Mouse (Mus musculus): ENCODE data around the gene Med9.
A peak's percentile ranks its signal among the peaks of the same experiment; 100 is the strongest.

Med9 gene

DNA sequence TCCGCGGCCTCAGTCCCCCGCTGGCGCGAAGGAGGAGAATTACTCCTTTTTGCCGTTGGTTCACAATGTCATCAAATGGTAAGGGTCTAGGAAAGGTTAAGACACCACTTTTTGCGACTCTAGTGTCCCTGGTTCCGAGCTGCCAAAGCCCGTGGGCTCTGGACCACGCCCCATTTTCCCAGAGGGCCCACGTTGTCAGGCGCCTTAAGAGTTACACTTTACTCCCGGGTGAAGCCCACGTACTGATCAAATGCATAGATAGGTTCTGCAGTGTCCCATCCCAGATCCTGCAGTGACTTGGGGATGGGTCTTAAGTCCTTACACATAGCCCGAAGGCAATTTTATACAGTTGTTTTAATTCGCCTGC, 378 bp downstream of the Med9 start:
- DNase-seq (ENCODE audit: low spot score in 2 of 2) = no peak

DNA sequence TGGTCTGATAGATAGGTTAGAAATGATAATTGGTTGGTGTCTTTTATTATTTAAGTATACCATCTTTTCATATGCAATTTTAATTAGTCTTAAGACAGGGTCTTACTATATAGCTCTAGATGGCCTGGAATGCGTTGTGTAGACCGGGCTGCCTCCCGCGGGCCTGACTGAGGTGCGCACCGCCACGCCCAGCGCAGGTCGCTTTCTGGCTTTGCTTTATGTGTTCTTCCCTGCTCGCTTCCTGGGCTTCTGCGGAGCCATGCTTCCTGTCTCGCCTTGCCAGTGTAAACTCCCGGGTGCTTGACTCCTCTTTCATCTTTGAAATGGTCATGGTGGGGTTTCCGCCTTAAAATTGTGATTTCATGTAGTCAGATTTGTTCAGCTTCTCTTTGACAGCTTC, 4.9 kb downstream of the Med9 start:
- no peak for DNase-seq (ENCODE audit: low spot score in 2 of 2)

DNA sequence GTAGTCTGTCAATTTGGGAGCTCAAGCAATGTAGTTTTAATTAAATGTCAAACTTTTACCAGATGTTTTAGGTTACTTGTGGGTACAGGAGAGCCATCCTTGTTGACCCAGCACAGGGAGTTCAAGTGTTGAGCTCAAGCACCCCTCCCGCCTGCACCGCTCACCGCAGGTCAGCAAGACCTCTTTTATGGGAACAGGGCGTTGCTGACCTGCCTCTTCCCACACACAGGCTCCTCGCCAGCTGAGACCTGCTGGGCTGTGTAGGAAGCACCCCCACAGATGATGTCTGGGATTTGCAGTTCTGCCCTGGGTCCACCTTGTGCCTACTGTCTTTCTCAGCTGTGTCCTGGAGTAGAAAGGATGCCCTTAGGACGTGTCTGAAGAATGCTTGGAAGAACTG, 8.7 kb downstream of the Med9 start:
- DNase-seq (ENCODE audit: low spot score in 2 of 2) = no peak

DNA sequence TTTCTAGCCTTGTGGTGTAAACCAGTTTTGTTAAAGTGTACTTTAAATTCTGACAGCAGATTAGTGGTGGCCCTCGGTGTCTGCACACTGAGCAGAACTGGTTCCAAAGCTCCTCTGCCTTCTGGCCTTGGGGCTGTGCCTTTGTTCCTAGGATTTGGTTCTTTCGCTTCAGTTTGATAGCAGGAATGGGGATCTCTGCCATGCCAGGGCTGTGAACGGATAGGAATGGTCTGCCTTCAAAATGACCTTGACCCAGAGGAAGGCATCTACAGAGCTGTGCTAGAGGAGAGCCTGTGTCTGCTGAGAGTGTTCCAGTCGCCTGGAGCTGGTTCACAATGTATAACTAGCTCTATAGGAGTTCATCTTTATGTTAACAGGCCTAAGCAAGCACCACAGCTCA, 11.4 kb downstream of the Med9 start:
- no peak for DNase-seq (ENCODE audit: low spot score in 2 of 2)

DNA sequence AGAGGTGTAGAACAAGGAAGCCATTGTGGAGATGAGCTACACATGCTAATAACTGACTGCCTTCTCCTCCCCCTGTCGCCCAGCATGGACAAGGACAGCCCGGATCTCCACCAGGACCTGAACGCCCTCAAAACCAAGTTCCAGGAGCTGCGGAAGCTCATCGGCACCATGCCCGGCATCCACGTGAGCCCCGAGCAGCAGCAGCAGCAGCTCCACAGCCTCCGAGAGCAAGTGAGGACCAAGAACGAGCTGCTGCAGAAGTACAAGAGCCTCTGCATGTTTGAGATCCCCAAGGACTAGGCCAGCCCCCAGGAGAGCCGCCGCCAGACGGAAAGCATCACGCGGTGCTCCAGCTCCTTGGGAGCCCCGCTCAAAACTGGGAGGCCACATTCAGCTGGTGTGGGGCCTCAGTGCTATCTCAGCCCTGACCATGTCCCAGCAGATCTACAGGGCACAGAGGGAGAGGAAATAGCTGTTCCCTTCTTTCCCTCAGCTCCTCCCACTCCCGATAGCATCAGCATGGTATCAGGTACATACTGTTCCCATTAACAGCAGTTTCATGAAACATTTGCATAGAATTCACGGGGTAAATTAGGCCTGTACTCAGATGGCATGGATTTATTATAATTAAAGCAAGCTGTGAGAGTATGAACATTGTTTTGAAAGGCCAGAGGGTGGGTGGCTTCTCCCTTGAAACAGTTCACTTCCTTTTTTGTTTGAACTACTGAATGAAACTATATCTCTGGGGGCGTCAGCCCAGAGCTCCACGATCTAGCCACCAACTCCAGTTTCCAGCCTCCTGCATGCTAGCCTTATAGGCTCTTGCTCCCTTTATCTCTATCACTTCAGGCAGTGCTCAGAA, 12.7 kb downstream of the Med9 start:
- no peak for DNase-seq (ENCODE audit: low spot score in 2 of 2)

DNA sequence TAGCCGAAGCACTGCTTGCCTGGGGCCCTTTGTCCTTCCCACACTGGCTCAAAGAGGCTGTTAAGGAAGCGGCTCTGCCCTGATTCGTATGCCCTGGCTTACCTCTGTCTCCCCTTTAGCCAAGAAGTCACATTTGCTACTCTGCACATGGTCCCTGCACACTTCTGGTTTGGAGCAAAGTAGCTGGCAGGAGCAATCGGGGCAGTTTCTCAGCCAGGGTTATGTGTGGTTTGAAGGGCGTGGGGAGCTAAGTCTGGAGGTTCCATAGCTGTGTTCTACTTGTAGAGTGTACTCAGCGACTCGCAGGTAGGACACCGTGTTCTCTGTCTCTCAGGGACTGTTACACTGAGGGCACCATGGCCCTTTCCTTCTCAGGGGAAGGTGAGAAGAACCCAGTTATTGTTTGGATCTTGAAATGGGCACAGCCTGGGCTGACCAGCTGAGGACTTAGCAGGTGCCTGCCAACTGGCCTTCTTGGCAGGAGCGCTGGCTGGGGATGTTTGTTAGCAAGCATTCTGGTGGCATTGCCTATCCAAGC, 13.4 kb downstream of the Med9 start:
- DNase-seq (ENCODE audit: low spot score in 2 of 2) = no peak

DNA sequence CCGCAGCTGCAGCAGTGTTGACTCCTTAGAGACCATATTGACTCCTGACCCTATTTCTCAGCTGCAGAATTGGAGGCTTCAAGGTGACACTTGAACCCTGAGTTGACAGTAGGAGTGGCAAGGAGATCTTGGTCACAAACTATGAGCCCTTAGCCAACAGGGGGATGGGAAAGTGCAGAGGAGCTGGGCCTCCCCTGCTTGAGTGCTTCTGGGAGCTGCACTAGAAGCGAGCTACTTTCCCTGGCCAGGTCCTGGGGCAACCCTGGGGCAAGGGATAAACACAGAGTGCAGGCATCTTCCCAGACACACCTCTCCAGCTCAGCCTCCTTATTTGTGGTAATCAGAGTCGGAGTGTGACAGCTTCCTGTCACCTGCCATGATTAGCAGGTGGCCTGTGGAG, 14.6 kb downstream of the Med9 start:
- DNase-seq (ENCODE audit: low spot score in 2 of 2) = no peak

DNA sequence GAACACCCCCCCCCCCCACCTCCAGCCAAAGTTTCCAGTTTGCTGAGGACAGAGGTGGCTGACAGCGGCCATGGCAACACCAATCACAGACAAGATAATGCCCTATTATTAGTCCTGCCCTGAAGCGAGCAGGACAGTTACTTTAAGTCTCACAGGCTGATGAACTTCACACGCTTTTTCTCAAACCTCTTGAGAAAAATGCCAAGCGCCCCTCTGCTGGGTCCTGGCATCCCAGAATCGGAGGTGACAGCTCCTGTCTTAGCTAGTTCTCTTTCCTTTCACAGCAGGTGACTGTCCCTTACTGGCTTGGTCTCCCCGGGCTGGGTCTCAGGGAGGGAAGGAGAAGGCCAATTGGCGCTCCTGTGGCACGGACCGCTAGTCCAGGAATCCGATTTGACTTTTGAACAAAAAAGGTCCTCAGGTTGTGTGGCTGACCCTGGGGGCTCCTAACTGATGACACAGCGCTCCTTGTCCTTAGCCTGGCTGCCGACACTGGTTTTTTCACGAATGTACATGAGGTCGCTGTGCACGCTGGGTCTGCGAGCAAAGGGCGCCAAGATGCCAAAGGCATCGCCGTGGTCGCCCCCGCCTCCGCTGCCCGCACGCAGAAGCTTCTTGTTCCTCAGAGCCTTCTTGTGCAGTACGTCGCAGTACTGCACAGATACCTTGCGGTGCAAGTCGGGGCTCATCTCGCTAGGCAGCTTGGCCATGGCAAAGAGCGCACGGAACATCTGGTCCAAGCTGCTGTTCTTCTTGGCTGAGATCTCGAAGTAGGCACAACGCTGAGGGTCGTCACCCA, 15.6 kb downstream of the Med9 start:
- no peak for DNase-seq (ENCODE audit: low spot score in 2 of 2)

DNA sequence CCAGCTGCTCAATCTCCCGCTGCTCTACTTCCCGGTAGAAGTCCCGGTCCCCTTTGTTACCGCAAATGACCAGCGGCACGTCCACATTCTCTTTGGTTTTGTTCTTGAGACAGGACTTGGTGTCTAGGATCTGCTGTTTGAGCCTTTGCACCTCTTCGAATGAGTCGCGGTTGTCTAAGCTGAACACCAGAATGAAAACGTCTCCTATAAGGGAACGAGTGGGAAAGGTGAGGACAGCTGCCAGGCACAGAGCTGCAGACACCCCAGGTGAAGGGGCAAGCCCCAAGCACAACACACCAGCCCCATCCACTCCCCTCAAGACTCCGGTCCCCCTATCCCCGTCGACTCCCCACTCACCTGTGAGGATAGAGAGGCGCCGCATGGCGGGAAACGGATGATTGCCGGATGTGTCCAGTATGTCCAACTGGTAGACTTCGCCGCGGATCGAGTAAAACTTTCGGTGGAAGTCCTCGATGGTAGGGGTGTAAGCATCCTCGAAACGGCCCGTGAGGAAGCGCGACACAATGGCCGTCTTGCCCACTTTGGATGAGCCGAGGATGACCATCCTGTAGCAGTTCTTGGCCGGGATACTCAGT, 16.3 kb downstream of the Med9 start:
- DNase-seq (ENCODE audit: low spot score in 2 of 2) = no peak

DNA sequence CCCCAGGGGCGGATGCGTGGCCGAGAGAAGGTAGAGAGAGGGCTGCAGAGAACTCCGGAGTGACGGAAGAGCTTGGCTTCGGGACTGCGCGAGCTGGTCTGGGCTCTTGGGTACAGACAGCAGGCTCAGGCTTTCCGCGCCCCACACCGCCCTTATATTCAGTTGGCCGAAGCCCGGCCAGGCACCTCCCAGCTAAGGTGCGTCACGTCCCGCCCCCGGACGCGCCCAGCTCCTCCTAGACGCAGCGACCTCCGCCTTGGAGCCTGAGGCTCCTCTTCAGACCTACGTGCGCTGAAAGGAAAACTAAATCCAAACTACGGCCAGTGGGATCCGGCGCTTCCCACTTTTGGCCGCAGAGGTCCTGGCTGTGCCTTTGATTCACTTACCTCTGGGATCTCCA, 16.8 kb downstream of the Med9 start, which contains the start of gene Rasd1:
Gene Rasd1 (minus strand): TSS at position 127 of the 400 bp plus-strand sequence.
- peak in 1 of 2 experiments; percentile 58 for DNase-seq (ENCODE audit: low spot score in 2 of 2)

DNA sequence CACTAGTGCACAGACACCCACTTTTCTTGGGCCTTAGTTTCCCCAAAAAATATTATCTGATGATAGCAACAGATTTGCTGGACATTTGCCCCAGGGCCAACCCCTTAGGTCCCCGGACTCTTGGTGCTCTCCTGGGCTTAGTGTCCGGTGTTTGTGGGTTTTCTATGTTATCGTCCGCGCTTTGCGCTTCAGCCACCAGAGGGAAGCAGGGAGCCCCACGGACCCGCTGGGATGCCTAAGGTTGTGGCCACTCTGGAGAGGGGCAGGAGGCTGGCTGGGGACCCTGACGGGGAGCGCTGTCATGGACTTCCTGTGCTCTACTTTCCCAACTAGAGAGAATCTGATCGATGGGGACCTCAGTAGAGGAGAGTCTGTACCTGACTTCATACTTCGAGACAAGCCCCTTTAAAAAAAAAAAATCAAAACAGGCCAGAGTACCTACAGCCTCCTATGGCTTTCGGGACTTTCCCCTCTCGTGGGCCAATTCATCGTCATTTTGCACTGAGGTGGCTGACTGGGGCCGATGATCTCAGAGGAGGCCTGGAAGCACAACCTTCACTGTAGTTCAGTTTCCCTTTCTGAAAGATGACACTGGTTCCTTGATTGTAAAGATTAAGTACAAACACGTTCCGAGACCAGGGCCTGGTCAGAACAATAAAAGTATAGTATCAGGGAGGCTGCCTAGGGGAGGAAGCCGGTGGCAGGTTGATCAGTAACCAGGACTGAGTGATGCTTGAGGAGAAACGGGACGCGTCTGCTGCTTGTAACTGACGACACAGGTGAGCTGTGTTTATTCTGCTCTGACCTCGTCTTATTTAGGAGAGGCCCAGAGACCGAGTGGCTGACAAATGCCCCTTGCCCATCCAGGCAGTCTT, 17.5 kb downstream of the Med9 start:
- DNase-seq (ENCODE audit: low spot score in 2 of 2) = peak; percentile 76 to 77

DNA sequence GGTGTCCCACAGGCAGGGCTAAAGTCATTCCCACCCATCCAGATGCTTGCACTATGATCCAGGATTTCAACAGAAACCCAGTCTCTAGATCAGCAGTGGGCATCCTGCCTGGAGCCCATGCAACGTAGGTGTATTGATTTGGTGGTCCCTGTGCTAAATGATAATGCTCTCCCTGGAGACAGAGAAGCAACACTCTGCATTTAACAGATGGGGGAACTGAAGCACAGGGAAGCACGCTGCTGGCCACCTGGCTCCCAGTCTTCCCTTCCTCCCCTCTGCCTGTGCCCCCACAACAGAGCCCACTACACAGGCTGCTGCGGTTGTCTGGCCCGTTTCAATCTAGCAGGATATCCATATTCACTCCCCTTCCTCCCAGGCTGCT, 18.1 kb downstream of the Med9 start:
- no peak for DNase-seq (ENCODE audit: low spot score in 2 of 2)

DNA sequence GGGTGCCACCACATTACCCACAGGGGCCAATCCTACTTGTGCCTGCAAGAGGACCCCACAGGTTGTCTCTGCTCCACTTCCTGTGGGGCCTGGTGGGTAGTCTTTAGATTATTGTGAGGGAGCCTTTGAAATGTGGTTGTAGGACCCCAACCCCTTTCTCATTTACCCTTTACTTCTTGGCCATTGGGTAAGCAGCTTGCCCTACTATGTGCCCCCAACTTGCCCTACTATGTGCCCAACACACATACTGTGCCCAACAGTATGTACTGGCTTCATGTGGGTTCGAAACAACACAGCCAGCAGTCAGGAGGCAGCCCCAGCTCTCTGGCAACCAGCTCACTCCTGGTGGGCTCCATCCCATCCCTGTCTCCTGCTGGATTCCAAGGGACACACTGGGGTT, 19.8 kb downstream of the Med9 start:
- DNase-seq (ENCODE audit: low spot score in 2 of 2) = no peak

DNA sequence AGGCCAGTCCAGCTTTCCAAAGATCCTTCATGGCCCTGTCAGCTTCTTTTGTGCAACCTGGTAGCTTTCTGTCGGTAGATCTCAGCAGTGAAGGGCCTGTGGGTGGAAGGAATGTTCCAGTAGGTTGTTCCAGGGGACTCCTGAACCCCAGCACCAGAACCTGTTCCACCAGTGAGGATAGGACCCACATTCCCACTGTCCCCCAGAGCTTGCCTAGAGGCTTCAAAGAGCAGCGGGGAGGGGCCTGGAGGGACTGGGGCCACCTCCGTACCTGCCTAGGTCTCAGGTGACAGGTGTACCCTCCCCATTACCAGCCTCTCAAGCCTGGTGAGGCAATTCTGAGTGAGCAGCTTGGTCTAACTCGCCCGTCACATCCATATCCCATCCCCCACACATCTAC, 22.8 kb downstream of the Med9 start:
- no peak for DNase-seq (ENCODE audit: low spot score in 2 of 2)

DNA sequence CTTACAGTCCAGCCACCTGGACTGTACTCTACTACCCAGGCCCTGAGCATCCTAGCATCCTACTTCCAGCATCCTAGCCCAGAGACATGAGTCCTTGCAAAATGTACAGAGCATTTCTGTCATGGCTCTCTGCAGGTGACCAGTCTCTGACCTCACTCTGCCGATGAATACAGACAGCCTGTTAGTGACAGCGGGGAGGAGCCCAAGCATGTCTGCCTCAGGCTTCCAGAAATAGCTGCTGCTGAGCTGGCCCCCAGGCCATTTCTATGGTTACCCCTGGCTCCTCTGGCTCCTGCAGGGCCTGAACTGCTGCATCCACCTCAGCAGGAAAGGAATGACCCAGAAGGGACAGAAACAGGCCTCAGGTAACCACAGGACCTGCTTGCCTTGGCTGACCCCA, 23.7 kb downstream of the Med9 start:
- no peak for DNase-seq (ENCODE audit: low spot score in 2 of 2)

DNA sequence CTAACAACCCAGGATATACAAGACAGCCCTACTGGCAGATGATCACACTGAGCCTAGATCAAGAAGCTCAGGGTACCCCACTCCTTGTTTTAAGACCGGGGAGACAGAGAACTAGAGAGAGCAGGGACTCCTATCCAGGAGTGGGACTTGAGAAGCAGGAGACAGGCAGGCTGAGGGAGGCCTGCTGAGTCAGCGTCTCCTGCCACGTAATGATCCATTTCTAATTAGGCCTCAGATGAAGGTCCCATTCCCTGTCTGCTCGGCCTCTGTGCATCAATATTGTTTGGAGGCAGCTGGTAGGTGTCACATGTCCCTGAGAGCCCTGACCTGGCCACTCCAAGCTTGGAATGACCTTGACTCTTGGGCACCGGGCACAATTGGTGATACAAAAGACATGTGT, 25.4 kb downstream of the Med9 start:
- DNase-seq (ENCODE audit: low spot score in 2 of 2) = no peak

DNA sequence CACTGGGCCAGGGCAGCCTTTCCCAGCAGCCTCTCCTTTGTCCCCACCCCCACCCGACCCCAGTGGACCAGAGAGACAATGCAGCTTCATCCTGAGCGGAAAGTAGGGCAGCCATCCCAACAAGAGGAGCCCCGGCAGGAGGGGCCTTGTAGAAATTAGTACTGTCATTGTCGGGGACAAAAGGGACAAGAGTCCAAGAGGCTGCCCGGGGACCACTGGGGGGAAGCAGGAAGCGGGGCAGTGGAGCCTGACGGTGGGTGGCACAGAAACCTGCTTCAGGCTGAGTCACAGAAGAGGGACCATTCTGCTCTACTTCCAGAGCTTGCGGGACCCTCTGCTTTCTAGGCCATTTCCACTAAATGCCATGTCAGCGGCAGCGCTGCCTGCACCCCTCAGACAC, 27.2 kb downstream of the Med9 start:
- DNase-seq (ENCODE audit: low spot score in 2 of 2) = no peak

DNA sequence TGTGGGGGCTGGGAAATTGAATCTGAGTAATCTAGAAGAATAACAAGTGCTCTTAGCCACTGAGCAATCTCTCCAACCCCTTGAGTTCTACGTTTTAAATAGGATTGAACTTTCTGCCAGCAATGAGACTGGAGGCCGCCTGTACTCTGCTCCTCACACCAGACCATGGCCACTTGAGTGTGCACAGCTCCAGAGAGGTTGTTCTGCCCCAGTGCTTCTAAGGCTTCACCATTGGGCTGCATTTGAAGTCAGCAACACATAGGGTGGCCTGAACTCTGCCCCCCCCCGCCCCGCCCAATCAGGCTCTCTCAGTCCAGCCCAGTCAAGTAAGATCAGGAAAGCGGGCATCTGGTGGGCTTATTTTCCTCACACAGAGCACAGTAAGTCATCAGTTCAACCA, 29.8 kb downstream of the Med9 start:
- DNase-seq (ENCODE audit: low spot score in 2 of 2) = no peak

DNA sequence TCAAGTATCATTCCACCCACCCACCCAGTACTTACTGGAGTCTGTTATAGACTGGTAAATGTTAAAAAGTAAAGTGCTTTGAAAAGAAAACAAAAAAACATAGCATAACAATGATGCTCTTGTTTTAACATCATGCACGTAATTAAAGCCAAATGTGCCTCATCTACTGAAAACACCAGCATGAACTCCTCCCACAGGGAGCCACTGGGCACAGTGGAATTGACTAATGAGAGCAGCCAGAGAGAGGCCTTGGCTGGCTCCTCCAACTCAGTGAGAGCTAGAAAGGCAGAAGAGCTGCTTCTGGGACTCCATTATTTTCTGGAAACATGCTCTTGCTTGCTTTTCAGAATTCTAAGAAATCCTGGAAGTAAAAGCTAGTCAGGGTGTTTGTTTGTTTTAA, 41.4 kb downstream of the Med9 start:
- no peak for DNase-seq (ENCODE audit: low spot score in 2 of 2)

DNA sequence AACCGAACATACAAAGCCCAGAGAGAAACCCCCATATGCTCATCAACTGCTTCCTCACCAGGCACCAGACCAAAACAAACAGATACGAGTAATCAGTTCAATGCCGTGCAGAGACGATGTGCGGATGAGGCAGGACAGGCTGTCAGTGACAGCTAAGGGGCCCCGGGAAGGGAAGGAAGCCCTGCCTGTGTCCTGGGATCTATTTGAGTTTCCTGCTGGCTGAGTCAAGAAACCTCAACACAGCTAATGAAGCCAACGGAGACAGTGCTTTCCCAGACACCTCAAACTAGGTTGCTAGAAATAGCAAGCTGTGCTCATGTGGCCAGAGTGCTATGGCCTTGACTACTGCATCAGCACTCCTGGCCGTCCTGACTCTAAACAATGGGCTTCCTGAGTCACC, 43.4 kb downstream of the Med9 start:
- no peak for DNase-seq (ENCODE audit: low spot score in 2 of 2)

DNA sequence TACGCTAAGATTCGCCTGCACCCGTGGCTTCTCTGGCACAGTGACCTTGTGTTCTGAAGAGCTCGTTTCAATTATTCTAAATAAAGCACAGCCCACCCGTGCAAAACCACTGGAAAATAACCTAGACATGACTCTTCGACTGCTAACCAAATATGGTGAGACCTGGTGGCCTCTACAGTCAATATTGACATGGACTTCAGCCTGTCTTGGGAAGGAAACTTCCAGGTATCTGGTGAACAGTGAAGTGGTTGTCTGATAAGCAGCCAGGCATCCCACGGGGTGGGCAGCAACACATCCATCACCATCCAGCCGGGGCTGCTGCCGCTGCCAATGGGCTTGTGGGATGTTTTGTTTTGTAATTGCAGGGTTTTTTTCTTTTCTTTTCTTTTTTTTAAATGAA, 46.3 kb downstream of the Med9 start:
- no peak for DNase-seq (ENCODE audit: low spot score in 2 of 2)
